Comparison of ENCODE assay signal across 26 mouse cellular contexts in genomic region chr2:132152670-132153069, GRCm38 (mm10). TPM values are rescaled to one million over a fixed set of nuclear protein-coding genes. Genes with fewer than 3 reads are reported as not detected.
DNase-seq lines count a peak whose midpoint lies in the region; ATAC-seq and TF ChIP-seq lines count a peak whose summit lies in the region.
"Had no signal": no experiment of that assay in that cellular context is flagged by ENCODE, and none has a peak within 500 bp of the region (broad histone marks: within the 10 kb centered on the region; RNA-seq: fewer than 3 reads in every experiment).

No protein-coding gene starts in this region.

- H3K36me3 ChIP-seq in C2C12 (ENCODE audit: control insufficient read depth, insufficient read depth): no peaks in the 10 kb centered on the region
- H3K36me3 ChIP-seq: embryonic facial prominence, embryonic 13.5 days; forebrain, embryonic 12.5 days; heart, embryonic 10.5 days; hindbrain, embryonic 12.5 days; intestine, embryonic 15.5 days; limb, embryonic 13.5 days; lung, embryonic 15.5 days; midbrain, embryonic 10.5 days; midbrain, embryonic 15.5 days had no signal

- no peaks in the 10 kb centered on the region for H3K79me3 ChIP-seq in C2C12 (ENCODE audit: low read depth)

- no peak overlapping the region for H3K4me3 ChIP-seq in gastrocnemius, adult 2 months
- no peak overlapping the region for H3K4me3 ChIP-seq in C2C12 (ENCODE audit: insufficient read depth, poor library complexity, severe bottlenecking)
- H3K4me3 ChIP-seq: embryonic facial prominence, embryonic 13.5 days; forebrain, embryonic 12.5 days; heart, embryonic 10.5 days; hindbrain, embryonic 12.5 days; intestine, embryonic 15.5 days; limb, embryonic 13.5 days; lung, embryonic 15.5 days; midbrain, embryonic 10.5 days; midbrain, embryonic 15.5 days had no signal

- peak; percentile 34 for DNase-seq in gastrocnemius, adult 2 months
- DNase-seq in gastrocnemius, adult 18-20 months (ENCODE audit: low spot score): no peak
- peak; percentile 71 for DNase-seq in NIH3T3 (ENCODE audit: low read depth)
- DNase-seq in fibroblast of lung, adult 2 months (ENCODE audit: low read depth): peak; percentile 31
- DNase-seq in left cerebral cortex, postnatal 25 days (ENCODE audit: low spot score in 2 of 2): no peak
- DNase-seq: cerebellum, adult 18-20 months; cerebellum, postnatal 10 days; heart, postnatal 36 days; kidney, adult 2 months; right cerebral cortex, postnatal 4 days; thymus, adult 2 months; thymus, postnatal 4 days had no signal

- no peak for ATAC-seq in granulocyte monocyte progenitor cell, adult 5-6 weeks (replicated peaks; ENCODE audit: poor library complexity, severe bottlenecking)
- ATAC-seq: activated CD4-positive, CD25-positive, alpha-beta regulatory T cell, adult 4 months; hindbrain, postnatal 0 days; intestine, embryonic 15.5 days; midbrain, embryonic 15.5 days had no signal

- H3K79me2 ChIP-seq in C2C12 (ENCODE audit: control insufficient read depth, insufficient read depth): no peaks in the 10 kb centered on the region

- H3K27me3 ChIP-seq in C2C12 (ENCODE audit: control insufficient read depth, insufficient read depth, insufficient read length): no peaks in the 10 kb centered on the region
- H3K27me3 ChIP-seq: embryonic facial prominence, embryonic 13.5 days; forebrain, embryonic 12.5 days; hindbrain, embryonic 12.5 days; intestine, embryonic 15.5 days; limb, embryonic 13.5 days; lung, embryonic 15.5 days; midbrain, embryonic 15.5 days had no signal

- no peak for TF ChIP-seq CTCF in gastrocnemius, adult 2 months (IDR thresholded peaks at IDR 0.05)
- TF ChIP-seq CTCF in C2C12 (IDR thresholded peaks at IDR 0.05; ENCODE audit: control insufficient read depth, insufficient read depth, insufficient read length): no peak

- H3ac ChIP-seq in C2C12 (ENCODE audit: control insufficient read depth, insufficient read length, low read depth): peak overlapping the region; percentile 36

- H3K27ac ChIP-seq in gastrocnemius, adult 2 months: no peak overlapping the region
- H3K27ac ChIP-seq: embryonic facial prominence, embryonic 13.5 days; forebrain, embryonic 12.5 days; heart, embryonic 10.5 days; hindbrain, embryonic 12.5 days; hindbrain, postnatal 0 days; intestine, embryonic 15.5 days; limb, embryonic 13.5 days; lung, embryonic 15.5 days; midbrain, embryonic 10.5 days; midbrain, embryonic 15.5 days; stomach, postnatal 0 days had no signal

- intact Hi-C loops in gastrocnemius, adult 2 months (cut with DNase I): no loop called here
- intact Hi-C loops in left cerebral cortex, postnatal 25 days (cut with DNase I): no loop called here

TF ChIP-seq in C2C12, 6 proteins besides CTCF, POLR2A, EP300 and RAD21:
- TF ChIP-seq FOSL1 (IDR thresholded peaks at IDR 0.05; ENCODE audit: insufficient read depth, low read length, poor library complexity, severe bottlenecking): no peak
- TF ChIP-seq MAX (IDR thresholded peaks at IDR 0.05): peak; percentile 13
- TF ChIP-seq MYOG (IDR thresholded peaks at IDR 0.05; ENCODE audit: control insufficient read depth, extremely low read depth, insufficient read length): no peak
- TF ChIP-seq CEBPB (IDR thresholded peaks at IDR 0.05; ENCODE audit: low read depth): no peak
- no peak for TF ChIP-seq USF1 (IDR thresholded peaks at IDR 0.05; ENCODE audit: low read depth)
- no peak for TF ChIP-seq MYOD1 (IDR thresholded peaks at IDR 0.05; ENCODE audit: control insufficient read depth, insufficient read length, low read depth)

RNA-seq across cellular contexts. Expression of gene Slc23a2, which starts 7.8 kb away (rescaled TPM):
- 10 to 100 TPM in 1 of 2 experiments, 1 to 10 TPM in 1; 7.7 to 10.8 TPM for total RNA-seq in gastrocnemius, adult 2 months (2021)
- total RNA-seq in gastrocnemius, adult 18-20 months (2021): 10 to 100 TPM in 1 of 2 experiments, 1 to 10 TPM in 1; 9.4 to 12.9 TPM
- 12.0 TPM for polyA plus RNA-seq in C2C12 (2012; fragmentation: generic; extraction: Trizol)
- total RNA-seq in left cerebral cortex, postnatal 25 days (2021): 100 to 1,000 TPM; 134 to 144 TPM
- 4.5 and 12.5 TPM in 2 replicates for total RNA-seq in granulocyte monocyte progenitor cell, adult 5-6 weeks (2014; fragmentation: Nextera tagmentation)
- 5.6 and 17.1 TPM in 2 replicates for total RNA-seq in granulocyte monocyte progenitor cell, adult 5-6 weeks (2017)

Comparison
In these comparisons a context has a peak if more than half of its experiments do, and no peak if none do; other contexts are left out.
1. DNase-seq: peak in gastrocnemius, adult 2 months (single experiment), NIH3T3 (single experiment) and fibroblast of lung, adult 2 months (single experiment); none in gastrocnemius, adult 18-20 months (single experiment) and left cerebral cortex, postnatal 25 days (0 of 2).
2. RNA of gene Slc23a2, which starts 7.8 kb away (total RNA-seq): 134 to 144 TPM in left cerebral cortex, postnatal 25 days; 9.4 to 12.9 TPM in gastrocnemius, adult 18-20 months, 7.7 to 10.8 TPM in gastrocnemius, adult 2 months and 4.5 to 17.1 TPM in granulocyte monocyte progenitor cell, adult 5-6 weeks; every median in the first group is over 4 times any median in the second.